Mouse (Mus musculus): ENCODE results near the gene Col5a1. TPM values are rescaled to one million over a fixed set of nuclear protein-coding genes. Genes with fewer than 3 reads are reported as not detected.

Col5a1 gene
- 9.5 and 10.9 TPM in 2 replicates for polyA plus RNA-seq (2015; fragmentation: Nextera tagmentation; extraction: Ambion mirVana)

GRCm38 (mm10) chr2:27886148-27886551 is at the start of gene Col5a1:
Gene Col5a1 (plus strand): TSS chr2:27886425.
- Histone ChIP-seq H3K4me2 (ENCODE audit: low read depth, low read length) (peak within 1 kb of the TSS; percentile 79), H3K27me3 (ENCODE audit: insufficient read depth, low read length) (peaks cover 40% of the 10 kb centered on the region), H3K27ac (ENCODE audit: low read depth) (peak within 1 kb of the TSS; percentile 26; the same call in 1 of the 2 replicates), H3K4me3 (ENCODE audit: low read depth, low read length) (peak within 1 kb of the TSS; percentile 55), H3K36me3 (replicated peaks; ENCODE audit: insufficient read depth, low read length) (no peaks in the 10 kb centered on the region), H3K9ac (replicated peaks) (peak within 1 kb of the TSS; percentile 41), H3K9me3 (ENCODE audit: low read length) (no peaks in the 10 kb centered on the region), H3K4me1 (ENCODE audit: insufficient read depth) (no peaks in the 10 kb centered on the region; the same call in 1 of the 2 replicates)
- 1% methylated on average over 33 of the region's 45 CpGs for WGBS (ENCODE audit: insufficient replicate concordance)
- DNase-seq (peak; percentile 66), ATAC-seq (peak; percentile 70)
- TF ChIP-seq CTCF (IDR thresholded peaks at IDR 0.05; ENCODE audit: low read depth) = no peak
- TF ChIP-seq EP300 (IDR thresholded peaks at IDR 0.05; ENCODE audit: low read depth) = no peak

GRCm38 (mm10) chr2:27838112-27838511 is 48.1 kb upstream of the Col5a1 start:
- no peak for TF ChIP-seq EP300 (IDR thresholded peaks at IDR 0.05; ENCODE audit: low read depth)
- no peak for TF ChIP-seq CTCF (IDR thresholded peaks at IDR 0.05; ENCODE audit: low read depth)
- no peak overlapping the region for H3K27ac ChIP-seq (ENCODE audit: low read depth)
- H3K4me3 ChIP-seq (ENCODE audit: low read depth, low read length) = no peak overlapping the region
- no peak overlapping the region for H3K9ac ChIP-seq (replicated peaks)
- DNase-seq = no peak
- no peak for ATAC-seq
- 83% methylated on average over 9 of the region's 9 CpGs for WGBS (ENCODE audit: insufficient replicate concordance)
- no peaks in the 10 kb centered on the region for H3K9me3 ChIP-seq (ENCODE audit: low read length)
- no peaks in the 10 kb centered on the region for H3K36me3 ChIP-seq (replicated peaks; ENCODE audit: insufficient read depth, low read length)
- no peak overlapping the region for H3K4me2 ChIP-seq (ENCODE audit: low read depth, low read length)
- no peaks in the 10 kb centered on the region for H3K4me1 ChIP-seq (ENCODE audit: insufficient read depth)
- H3K27me3 ChIP-seq (ENCODE audit: insufficient read depth, low read length) = no peaks in the 10 kb centered on the region

GRCm38 (mm10) chr2:27840890-27841289 is 45.3 kb upstream of the Col5a1 start:
- H3K4me1 ChIP-seq (ENCODE audit: insufficient read depth) = no peaks in the 10 kb centered on the region
- ATAC-seq (no peak), DNase-seq (no peak)
- WGBS (ENCODE audit: insufficient replicate concordance) = 56% methylated on average over 3 of the region's 3 CpGs
- H3K9me3 ChIP-seq (ENCODE audit: low read length) = no peaks in the 10 kb centered on the region
- H3K4me3 ChIP-seq (ENCODE audit: low read depth, low read length) = no peak overlapping the region
- H3K27ac ChIP-seq (ENCODE audit: low read depth) = no peak overlapping the region
- no peak overlapping the region for H3K9ac ChIP-seq (replicated peaks)
- H3K4me2 ChIP-seq (ENCODE audit: low read depth, low read length) = no peak overlapping the region
- TF ChIP-seq CTCF (IDR thresholded peaks at IDR 0.05; ENCODE audit: low read depth) = no peak
- TF ChIP-seq EP300 (IDR thresholded peaks at IDR 0.05; ENCODE audit: low read depth) = no peak
- H3K27me3 ChIP-seq (ENCODE audit: insufficient read depth, low read length) = no peaks in the 10 kb centered on the region
- no peaks in the 10 kb centered on the region for H3K36me3 ChIP-seq (replicated peaks; ENCODE audit: insufficient read depth, low read length)

- no peak for ATAC-seq
- WGBS (ENCODE audit: insufficient replicate concordance) = 74% methylated on average over 13 of the region's 13 CpGs
- TF ChIP-seq EP300 (IDR thresholded peaks at IDR 0.05; ENCODE audit: low read depth) = no peak
- TF ChIP-seq CTCF (IDR thresholded peaks at IDR 0.05; ENCODE audit: low read depth) = no peak
- Histone ChIP-seq H3K9me3 (ENCODE audit: low read length) (no peaks in the 10 kb centered on the region), H3K4me1 (ENCODE audit: insufficient read depth) (no peaks in the 10 kb centered on the region), H3K36me3 (replicated peaks; ENCODE audit: insufficient read depth, low read length) (no peaks in the 10 kb centered on the region), H3K4me3 (ENCODE audit: low read depth, low read length) (no peak overlapping the region), H3K27me3 (ENCODE audit: insufficient read depth, low read length) (no peaks in the 10 kb centered on the region), H3K27ac (ENCODE audit: low read depth) (no peak overlapping the region), H3K4me2 (ENCODE audit: low read depth, low read length) (no peak overlapping the region), H3K9ac (replicated peaks) (no peak overlapping the region)
- DNase-seq = no peak
These were observed 43.3 kb upstream of the Col5a1 start for GRCm38 (mm10) chr2:27842893-27843292.

- 74% methylated on average over 4 of the region's 4 CpGs for WGBS (ENCODE audit: insufficient replicate concordance)
- no peak for ATAC-seq
These were observed 41.3 kb upstream of the Col5a1 start for GRCm38 (mm10) chr2:27844885-27845284.

DNA sequence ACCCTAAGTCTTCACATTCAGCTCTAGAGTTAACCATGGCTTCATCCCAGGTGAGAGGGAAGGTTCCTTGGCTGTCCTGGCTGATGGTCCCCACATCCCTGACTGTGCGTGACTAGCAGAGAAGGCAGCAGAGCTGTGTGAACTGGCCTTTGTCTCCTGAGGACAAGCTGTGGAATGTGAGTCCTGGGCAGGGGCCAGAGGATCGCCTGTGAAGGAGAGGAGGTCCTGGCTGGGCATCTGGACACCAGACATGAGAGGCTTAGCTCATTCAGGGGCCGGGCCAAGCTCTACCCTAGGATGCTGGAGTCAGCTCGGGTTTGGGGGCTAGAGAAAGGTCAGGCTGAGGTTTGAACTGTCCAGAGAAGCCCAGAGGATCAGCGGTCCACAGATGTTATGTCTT is 39.2 kb upstream of the Col5a1 start:
- DNase-seq = no peak
- WGBS (ENCODE audit: insufficient replicate concordance) = 72% methylated on average over 5 of the region's 5 CpGs

More at GRCm38 (mm10) chr2:27844885-27845284, 41.3 kb upstream of the Col5a1 start:
- DNase-seq = no peak
- Histone ChIP-seq H3K4me3 (ENCODE audit: low read depth, low read length) (no peak overlapping the region), H3K36me3 (replicated peaks; ENCODE audit: insufficient read depth, low read length) (no peaks in the 10 kb centered on the region), H3K9me3 (ENCODE audit: low read length) (no peaks in the 10 kb centered on the region), H3K27me3 (ENCODE audit: insufficient read depth, low read length) (no peaks in the 10 kb centered on the region), H3K27ac (ENCODE audit: low read depth) (no peak overlapping the region), H3K9ac (replicated peaks) (no peak overlapping the region), H3K4me1 (ENCODE audit: insufficient read depth) (no peaks in the 10 kb centered on the region), H3K4me2 (ENCODE audit: low read depth, low read length) (no peak overlapping the region)
- TF ChIP-seq EP300 (IDR thresholded peaks at IDR 0.05; ENCODE audit: low read depth) (no peak), CTCF (IDR thresholded peaks at IDR 0.05; ENCODE audit: low read depth) (no peak)

More for the DNA sequence above, 39.2 kb upstream of the Col5a1 start:
- H3K27ac ChIP-seq (ENCODE audit: low read depth) = no peak overlapping the region
- no peak for ATAC-seq
- TF ChIP-seq EP300 (IDR thresholded peaks at IDR 0.05; ENCODE audit: low read depth) (no peak), CTCF (IDR thresholded peaks at IDR 0.05; ENCODE audit: low read depth) (no peak)
- no peak overlapping the region for H3K4me2 ChIP-seq (ENCODE audit: low read depth, low read length)
- H3K9ac ChIP-seq (replicated peaks) = no peak overlapping the region
- no peak overlapping the region for H3K4me3 ChIP-seq (ENCODE audit: low read depth, low read length)
- no peaks in the 10 kb centered on the region for H3K36me3 ChIP-seq (replicated peaks; ENCODE audit: insufficient read depth, low read length)
- no peaks in the 10 kb centered on the region for H3K9me3 ChIP-seq (ENCODE audit: low read length)
- no peaks in the 10 kb centered on the region for H3K4me1 ChIP-seq (ENCODE audit: insufficient read depth)
- no peaks in the 10 kb centered on the region for H3K27me3 ChIP-seq (ENCODE audit: insufficient read depth, low read length)
